Mouse (Mus musculus): Measurements from ENCODE around the gene Sult1a1. TPM values are rescaled to one million over a fixed set of nuclear protein-coding genes. Genes with fewer than 3 reads are reported as not detected.

Gene Sult1a1
- polyA plus RNA-seq, 1 experiment from 2014 or later, result 12.2 TPM

- ATAC-seq (ENCODE audit: insufficient number of reproducible peaks, low FRiP score, low TSS enrichment, low read depth), result no peak
- 78% methylated on average over 1 of the region's 1 CpGs for WGBS
Measured at GRCm38 (mm10) chr7:126623381-126623780, 52.9 kb downstream of the Sult1a1 start.

More at GRCm38 (mm10) chr7:126623381-126623780, 52.9 kb downstream of the Sult1a1 start:
- Histone ChIP-seq H3K4me2 (replicated peaks) (no peak overlapping the region), H3K4me1 (peaks cover 20% of the 10 kb centered on the region), H3K4me3 (replicated peaks) (no peak overlapping the region), H3K36me3 (no peaks in the 10 kb centered on the region), H3K27me3 (no peaks in the 10 kb centered on the region), H3K9me3 (replicated peaks) (no peaks in the 10 kb centered on the region), H3K9ac (no peak overlapping the region), H3K27ac (replicated peaks) (no peak overlapping the region)

Other genes with a start within 250 kb of the Sult1a1 start
- 36.2 and 38.1 TPM in 2 replicates for gene Rabep2, start 247.7 kb downstream of the Sult1a1 start, polyA plus RNA-seq (2015; fragmentation: Nextera tagmentation; extraction: Ambion mirVana)
- gene Atp2a1, start 213.3 kb downstream of the Sult1a1 start, polyA plus RNA-seq (2015; fragmentation: Nextera tagmentation; extraction: Ambion mirVana), result 103 and 140 TPM in 2 replicates
- gene Sh2b1, start 201.0 kb downstream of the Sult1a1 start, polyA plus RNA-seq (2015; fragmentation: Nextera tagmentation; extraction: Ambion mirVana), result 54.2 and 60.4 TPM in 2 replicates
- 129 and 130 TPM in 2 replicates for gene Tufm, start 189.1 kb downstream of the Sult1a1 start, polyA plus RNA-seq (2015; fragmentation: Nextera tagmentation; extraction: Ambion mirVana)
- gene Atxn2l, start 173.0 kb downstream of the Sult1a1 start, polyA plus RNA-seq (2015; fragmentation: Nextera tagmentation; extraction: Ambion mirVana), result 52.1 and 58.0 TPM in 2 replicates
- 176 and 188 TPM in 2 replicates for gene Eif3c, start 110.0 kb downstream of the Sult1a1 start, polyA plus RNA-seq (2015; fragmentation: Nextera tagmentation; extraction: Ambion mirVana)
- 1.4 and 1.5 TPM in 2 replicates for gene Apobr, start 91.5 kb downstream of the Sult1a1 start, polyA plus RNA-seq (2015; fragmentation: Nextera tagmentation; extraction: Ambion mirVana)
- 33.7 and 38.4 TPM in 2 replicates for gene Cln3, start 90.6 kb downstream of the Sult1a1 start, polyA plus RNA-seq (2015; fragmentation: Nextera tagmentation; extraction: Ambion mirVana)
- not detected in 2 replicates for gene Il27, start 81.5 kb downstream of the Sult1a1 start, polyA plus RNA-seq (2015; fragmentation: Nextera tagmentation; extraction: Ambion mirVana)
- 38.5 and 40.4 TPM in 2 replicates for gene Nupr1, start 45.6 kb downstream of the Sult1a1 start, polyA plus RNA-seq (2015; fragmentation: Nextera tagmentation; extraction: Ambion mirVana)
- gene Sgf29, start 27.1 kb downstream of the Sult1a1 start, polyA plus RNA-seq (2015; fragmentation: Nextera tagmentation; extraction: Ambion mirVana), result 43.4 and 49.5 TPM in 2 replicates
- gene Bola2, start 19.0 kb upstream of the Sult1a1 start, polyA plus RNA-seq (2015; fragmentation: Nextera tagmentation; extraction: Ambion mirVana), result 121 TPM in 2 replicates
- 9.8 and 12.5 TPM in 2 replicates for gene Slx1b, start 19.4 kb upstream of the Sult1a1 start, polyA plus RNA-seq (2015; fragmentation: Nextera tagmentation; extraction: Ambion mirVana)
- gene Coro1a, start 31.4 kb upstream of the Sult1a1 start, polyA plus RNA-seq (2015; fragmentation: Nextera tagmentation; extraction: Ambion mirVana), result 43.8 and 44.7 TPM in 2 replicates
- 74.0 and 78.5 TPM in 2 replicates for gene Mapk3, start 83.2 kb upstream of the Sult1a1 start, polyA plus RNA-seq (2015; fragmentation: Nextera tagmentation; extraction: Ambion mirVana)
- 11.1 and 12.4 TPM in 2 replicates for gene Gdpd3, start 89.9 kb upstream of the Sult1a1 start, polyA plus RNA-seq (2015; fragmentation: Nextera tagmentation; extraction: Ambion mirVana)
- gene Ypel3, start 100.5 kb upstream of the Sult1a1 start, polyA plus RNA-seq (2015; fragmentation: Nextera tagmentation; extraction: Ambion mirVana), result 145 and 148 TPM in 2 replicates
- 0.71 and 0.81 TPM in 2 replicates for gene Tbx6, start 105.1 kb upstream of the Sult1a1 start, polyA plus RNA-seq (2015; fragmentation: Nextera tagmentation; extraction: Ambion mirVana)
- gene Ppp4c, start 116.1 kb upstream of the Sult1a1 start, polyA plus RNA-seq (2015; fragmentation: Nextera tagmentation; extraction: Ambion mirVana), result 232 and 234 TPM in 2 replicates
- 0.53 and 0.71 TPM in 2 replicates for gene Fam57b, start 121.2 kb upstream of the Sult1a1 start, polyA plus RNA-seq (2015; fragmentation: Nextera tagmentation; extraction: Ambion mirVana)
- not detected in 2 replicates for gene 4930451I11Rik, start 155.2 kb upstream of the Sult1a1 start, polyA plus RNA-seq (2015; fragmentation: Nextera tagmentation; extraction: Ambion mirVana)
- 0.85 and 1.6 TPM in 2 replicates for gene Doc2a, start 171.0 kb upstream of the Sult1a1 start, polyA plus RNA-seq (2015; fragmentation: Nextera tagmentation; extraction: Ambion mirVana)
- gene Hirip3, start 185.5 kb upstream of the Sult1a1 start, polyA plus RNA-seq (2015; fragmentation: Nextera tagmentation; extraction: Ambion mirVana), result 26.8 and 33.3 TPM in 2 replicates
- gene Ino80e, start 185.9 kb upstream of the Sult1a1 start, polyA plus RNA-seq (2015; fragmentation: Nextera tagmentation; extraction: Ambion mirVana), result 84.4 and 92.0 TPM in 2 replicates
- gene Taok2, start 208.3 kb upstream of the Sult1a1 start, polyA plus RNA-seq (2015; fragmentation: Nextera tagmentation; extraction: Ambion mirVana), result 50.4 and 50.6 TPM in 2 replicates
- 34.7 and 37.0 TPM in 2 replicates for gene Tmem219, start 246.5 kb upstream of the Sult1a1 start, polyA plus RNA-seq (2015; fragmentation: Nextera tagmentation; extraction: Ambion mirVana)